Mouse (Mus musculus) spleen, postnatal 36 days (tissue): Measurements from ENCODE around the gene Cdc42se1.

Experiments used
- DNase-seq, 2 experiments: peaks; one replicate each; pipeline ENCODE4 v3.0.0; 2022; ENCODE audit warnings: low spot score in 2 of 2, mixed read lengths in 1 of 2

Gene Cdc42se1

GRCm38 (mm10) chr3:95250361-95250760 is 21.8 kb downstream of the Cdc42se1 start:
- no peak for DNase-seq

- DNase-seq: no peak
Observed at GRCm38 (mm10) chr3:95250783-95251424, 22.4 kb downstream of the Cdc42se1 start, which contains the start of gene Bnipl. TSS of gene Bnipl (minus strand) at chr3:95251193.

GRCm38 (mm10) chr3:95256931-95257330 is 28.4 kb downstream of the Cdc42se1 start:
- DNase-seq: no peak

- no peak for DNase-seq
Observed at GRCm38 (mm10) chr3:95261975-95262374, 33.4 kb downstream of the Cdc42se1 start.

- peak; percentile 73 to 76 for DNase-seq
Observed at GRCm38 (mm10) chr3:95263089-95263739, 34.7 kb downstream of the Cdc42se1 start.

- no peak for DNase-seq
Observed at GRCm38 (mm10) chr3:95264724-95265123, 36.2 kb downstream of the Cdc42se1 start.

GRCm38 (mm10) chr3:95266052-95266451 is 37.5 kb downstream of the Cdc42se1 start:
- no peak for DNase-seq

GRCm38 (mm10) chr3:95267855-95268254 is 39.3 kb downstream of the Cdc42se1 start:
- no peak for DNase-seq

- no peak for DNase-seq
Observed at GRCm38 (mm10) chr3:95269789-95270188, 41.3 kb downstream of the Cdc42se1 start.

- DNase-seq: no peak
Observed at GRCm38 (mm10) chr3:95270766-95271364, 42.3 kb downstream of the Cdc42se1 start.

GRCm38 (mm10) chr3:95273471-95273870 is 44.9 kb downstream of the Cdc42se1 start:
- DNase-seq: no peak

GRCm38 (mm10) chr3:95274453-95274852 is 45.9 kb downstream of the Cdc42se1 start:
- DNase-seq: no peak

- no peak for DNase-seq
Observed at GRCm38 (mm10) chr3:95275161-95275560, 46.6 kb downstream of the Cdc42se1 start.

GRCm38 (mm10) chr3:95276428-95276934 is 47.9 kb downstream of the Cdc42se1 start:
- no peak for DNase-seq

- DNase-seq: no peak
Observed at GRCm38 (mm10) chr3:95277149-95277551, 48.6 kb downstream of the Cdc42se1 start.

GRCm38 (mm10) chr3:95280747-95281146 is 52.2 kb downstream of the Cdc42se1 start:
- DNase-seq: peak in 1 of 2 experiments; percentile 36

GRCm38 (mm10) chr3:95281216-95282126 is 52.9 kb downstream of the Cdc42se1 start, which contains the start of the genes Mindy1 and Prune1:
TSS of gene Mindy1 (plus strand) at chr3:95281345.
TSS of gene Prune1 (minus strand) at chr3:95282076.
- peak; percentile 99 to 100 for DNase-seq

- DNase-seq: peak; percentile 76 to 83
Observed at GRCm38 (mm10) chr3:95282381-95282864, 53.9 kb downstream of the Cdc42se1 start.

- peak; percentile 69 to 75 for DNase-seq
Observed at GRCm38 (mm10) chr3:95282865-95283588, 54.5 kb downstream of the Cdc42se1 start.

GRCm38 (mm10) chr3:95283589-95283941 is 55.0 kb downstream of the Cdc42se1 start:
- DNase-seq: no peak

GRCm38 (mm10) chr3:95284062-95284461 is 55.5 kb downstream of the Cdc42se1 start:
- no peak for DNase-seq
